22 mouse cellular contexts compared by ENCODE assay signal in genomic region chr2:9073851-9074250, GRCm38 (mm10).
DNase-seq lines count a peak whose midpoint lies in the region; ATAC-seq and TF ChIP-seq lines count a peak whose summit lies in the region.
"Had no signal": no experiment of that assay in that cellular context is flagged by ENCODE, and none has a peak within 500 bp of the region (broad histone marks: within the 10 kb centered on the region; RNA-seq: fewer than 3 reads in every experiment).

No protein-coding gene starts in this region.

- no peak overlapping the region for H3K9ac ChIP-seq in embryonic facial prominence, embryonic 14.5 days (ENCODE audit: low read depth, low read length)
- H3K9ac ChIP-seq in kidney, postnatal 0 days (ENCODE audit: low read depth, low read length): no peak overlapping the region
- no peak overlapping the region for H3K9ac ChIP-seq in forebrain, embryonic 11.5 days (ENCODE audit: low read length)

- peak; percentile 6 for DNase-seq in embryonic facial prominence, embryonic 14.5 days (ENCODE audit: low spot score)
- no peak for DNase-seq in embryonic facial prominence, embryonic 10.5 days (ENCODE audit: low spot score)
- peak; percentile 4 for DNase-seq in kidney, postnatal 0 days (ENCODE audit: low spot score)
- no peak for DNase-seq in kidney, postnatal 10 days
- DNase-seq in fat pad, adult 2 months (ENCODE audit: extremely low read depth, low read depth, low spot score): peak; percentile 76
- peak; percentile 83 for DNase-seq in gonadal fat pad, adult 2 months (ENCODE audit: low read depth)
- DNase-seq in forebrain, embryonic 11.5 days (ENCODE audit: low spot score): no peak
- DNase-seq in embryo, embryonic 9.5 days (ENCODE audit: extremely low spot score): no peak
- DNase-seq: adrenal gland, adult 2 months; adrenal gland, adult 8-10 months; adrenal gland, postnatal 10 days; adrenal gland, postnatal 14 days; adrenal gland, postnatal 25 days; adrenal gland, postnatal 36 days; B cell, adult 2 months; cerebellum, adult 11 months; cerebellum, adult 11-12 months had no signal

- H3K27ac ChIP-seq in embryonic facial prominence, embryonic 14.5 days (replicated peaks; ENCODE audit: low read depth, low read length): no peak overlapping the region
- no peak overlapping the region for H3K27ac ChIP-seq in embryonic facial prominence, embryonic 10.5 days (replicated peaks)
- H3K27ac ChIP-seq in kidney, postnatal 0 days: no peak overlapping the region
- H3K27ac ChIP-seq in forebrain, embryonic 11.5 days (ENCODE audit: low read depth, low read length): no peak overlapping the region

- 62% methylated on average over 1 of the region's 1 CpGs for WGBS in embryonic facial prominence, embryonic 14.5 days
- 87% methylated on average over 1 of the region's 1 CpGs for WGBS in embryonic facial prominence, embryonic 10.5 days
- 58% methylated on average over 1 of the region's 1 CpGs for WGBS in kidney, postnatal 0 days
- WGBS in forebrain, embryonic 11.5 days: 89% methylated on average over 1 of the region's 1 CpGs

- H3K4me3 ChIP-seq in embryonic facial prominence, embryonic 14.5 days (ENCODE audit: low read depth, low read length): no peak overlapping the region
- H3K4me3 ChIP-seq in embryonic facial prominence, embryonic 10.5 days: no peak overlapping the region
- H3K4me3 ChIP-seq in kidney, postnatal 0 days (replicated peaks; ENCODE audit: low read depth, low read length): no peak overlapping the region
- no peak overlapping the region for H3K4me3 ChIP-seq in forebrain, embryonic 11.5 days (ENCODE audit: low read depth, low read length)

- no peaks in the 10 kb centered on the region for H3K27me3 ChIP-seq in embryonic facial prominence, embryonic 14.5 days (replicated peaks; ENCODE audit: control insufficient read depth, insufficient read depth, low read length)
- H3K27me3 ChIP-seq in embryonic facial prominence, embryonic 10.5 days (replicated peaks; ENCODE audit: low read depth, poor library complexity, severe bottlenecking): no peaks in the 10 kb centered on the region
- H3K27me3 ChIP-seq in kidney, postnatal 0 days (ENCODE audit: insufficient read depth, low read length): no peaks in the 10 kb centered on the region
- H3K27me3 ChIP-seq in forebrain, embryonic 11.5 days (ENCODE audit: control insufficient read depth, insufficient read depth, low read length): no peaks in the 10 kb centered on the region
- H3K27me3 ChIP-seq: CH12.LX had no signal

- no peak for TF ChIP-seq CTCF in kidney, postnatal 0 days (IDR thresholded peaks at IDR 0.05; ENCODE audit: low read depth)

- no peaks in the 10 kb centered on the region for H3K36me3 ChIP-seq in embryonic facial prominence, embryonic 14.5 days (ENCODE audit: control insufficient read depth, insufficient read depth, low read length)
- no peaks in the 10 kb centered on the region for H3K36me3 ChIP-seq in embryonic facial prominence, embryonic 10.5 days (replicated peaks)
- H3K36me3 ChIP-seq in kidney, postnatal 0 days (ENCODE audit: insufficient read depth, low read length): no peaks in the 10 kb centered on the region
- H3K36me3 ChIP-seq in forebrain, embryonic 11.5 days (ENCODE audit: control insufficient read depth, insufficient read depth, low read length): no peaks in the 10 kb centered on the region
- H3K36me3 ChIP-seq: G1E had no signal

- H3K4me1 ChIP-seq in embryonic facial prominence, embryonic 14.5 days (ENCODE audit: control insufficient read depth, insufficient read depth, low read length): no peaks in the 10 kb centered on the region
- no peaks in the 10 kb centered on the region for H3K4me1 ChIP-seq in embryonic facial prominence, embryonic 10.5 days
- no peaks in the 10 kb centered on the region for H3K4me1 ChIP-seq in kidney, postnatal 0 days (replicated peaks; ENCODE audit: insufficient read depth, low read length)
- H3K4me1 ChIP-seq in forebrain, embryonic 11.5 days (replicated peaks; ENCODE audit: control insufficient read depth, insufficient read depth, low read length): no peaks in the 10 kb centered on the region

- H3K4me2 ChIP-seq in embryonic facial prominence, embryonic 14.5 days (ENCODE audit: low read depth, low read length): no peak overlapping the region
- H3K4me2 ChIP-seq in kidney, postnatal 0 days (ENCODE audit: low read length): no peak overlapping the region
- no peak overlapping the region for H3K4me2 ChIP-seq in forebrain, embryonic 11.5 days (ENCODE audit: low read depth, low read length, severe bottlenecking)

- no peaks in the 10 kb centered on the region for H3K9me3 ChIP-seq in embryonic facial prominence, embryonic 14.5 days (ENCODE audit: control insufficient read depth, low read length)
- no peaks in the 10 kb centered on the region for H3K9me3 ChIP-seq in embryonic facial prominence, embryonic 10.5 days
- no peaks in the 10 kb centered on the region; the same call in 1 of the 2 replicates for H3K9me3 ChIP-seq in kidney, postnatal 0 days (replicated peaks; ENCODE audit: low read length)
- H3K9me3 ChIP-seq in forebrain, embryonic 11.5 days (ENCODE audit: control insufficient read depth, low read length): no peaks in the 10 kb centered on the region
- H3K9me3 ChIP-seq: G1E had no signal

- no peak for ATAC-seq in embryonic facial prominence, embryonic 14.5 days (ENCODE audit: low read depth)
- no peak for ATAC-seq in kidney, postnatal 0 days (replicated peaks; ENCODE audit: low FRiP score, low read depth)
- ATAC-seq in forebrain, embryonic 11.5 days (replicated peaks; ENCODE audit: low FRiP score): no peak
- ATAC-seq: activated CD4-positive, CD25-positive, alpha-beta regulatory T cell, adult 4 months; CD4-positive, CD25-positive, alpha-beta regulatory T cell, adult 4 months; Patski had no signal

Comparison
In these comparisons a context has a peak if more than half of its experiments do, and no peak if none do; other contexts are left out.
1. DNase-seq: peak in embryonic facial prominence, embryonic 14.5 days (single experiment), kidney, postnatal 0 days (single experiment), fat pad, adult 2 months (single experiment) and gonadal fat pad, adult 2 months (single experiment); none in embryonic facial prominence, embryonic 10.5 days (single experiment), kidney, postnatal 10 days (single experiment), forebrain, embryonic 11.5 days (single experiment) and embryo, embryonic 9.5 days (single experiment).